Mouse (Mus musculus): ENCODE results near the gene Cyp4x1.

Cyp4x1 gene

DNA sequence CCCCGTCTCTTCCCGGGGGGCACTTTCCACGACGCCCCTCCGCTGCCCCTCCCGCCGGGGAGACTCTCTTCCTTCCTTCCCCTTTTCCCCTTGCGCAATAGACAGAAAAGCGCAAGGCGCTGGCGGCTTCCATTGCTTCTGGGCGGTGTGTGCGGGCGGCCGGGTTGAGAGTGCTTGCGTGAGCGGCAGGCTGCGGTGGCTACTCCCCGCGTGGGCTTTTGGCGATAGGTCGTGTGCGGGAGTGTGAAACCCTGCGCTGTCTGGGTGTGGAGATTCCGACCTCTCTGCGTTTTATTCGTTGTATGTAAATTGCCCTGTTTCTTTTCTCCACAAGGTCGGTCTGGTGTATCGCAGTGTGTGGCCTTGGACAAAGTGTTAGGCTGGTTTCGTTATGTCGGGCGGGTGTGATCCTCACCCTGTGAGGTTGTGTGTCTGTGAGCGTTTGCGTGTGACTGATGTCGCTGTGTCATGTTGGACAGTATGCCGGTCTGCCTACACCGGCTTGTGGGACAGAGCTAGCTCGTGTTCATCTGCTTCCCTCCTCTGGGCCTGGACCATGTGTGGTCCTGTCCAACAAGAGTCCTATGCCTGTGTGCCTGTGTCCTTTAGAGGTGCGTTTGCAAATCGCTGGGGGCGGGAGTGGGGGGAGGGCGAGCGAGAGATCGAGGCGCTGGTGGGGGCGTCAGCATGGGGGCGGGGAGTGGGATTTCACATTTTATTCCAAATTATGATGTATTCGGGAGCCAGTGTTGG lies 77.0 kb downstream of the Cyp4x1 start:
- DNase-seq (ENCODE audit: low spot score): no peak

DNA sequence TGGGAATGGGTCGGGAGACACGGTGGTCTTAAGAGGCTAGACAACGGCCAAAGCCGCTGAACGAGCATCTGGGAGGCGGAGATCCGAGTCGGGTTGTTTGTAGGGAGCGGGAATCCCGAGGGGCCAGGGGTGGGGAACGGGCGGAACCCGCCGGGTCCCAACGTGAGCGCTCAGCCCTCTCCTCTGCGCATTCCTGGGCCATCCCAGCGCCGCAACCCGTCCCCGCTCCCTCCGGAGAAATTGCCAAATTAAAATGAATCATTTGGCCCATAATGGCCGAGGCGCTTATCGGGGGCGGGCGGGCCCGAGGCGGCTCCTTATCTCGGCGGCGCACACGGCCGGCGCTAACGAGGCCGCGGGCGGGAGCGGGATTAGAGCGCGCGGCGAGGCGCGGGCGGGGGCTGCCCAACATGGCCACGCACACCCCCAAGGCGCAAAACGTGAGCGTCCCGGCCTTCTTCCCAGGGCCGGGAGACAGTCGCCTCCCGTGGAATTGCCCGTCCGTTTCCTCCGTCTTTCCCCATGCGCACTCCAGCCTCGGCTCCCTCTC lies 77.6 kb downstream of the Cyp4x1 start, which contains the start of gene Tal1:
Gene Tal1, plus strand, starts transcription at position 56 of the 550 bp plus-strand sequence.
- no peak for DNase-seq (ENCODE audit: low spot score)
